In genomic region chr11:114050511-114050910, GRCm38 (mm10) we compare ENCODE assay signal across 25 mouse cellular contexts. TPM values are rescaled to one million over a fixed set of nuclear protein-coding genes. Genes with fewer than 3 reads are reported as not detected.
A peak's percentile ranks its signal among the peaks of the same experiment; 100 is the strongest.
DNase-seq lines count a peak whose midpoint lies in the region; ATAC-seq and TF ChIP-seq lines count a peak whose summit lies in the region.
"Had no signal": no experiment of that assay in that cellular context is flagged by ENCODE, and none has a peak within 500 bp of the region (broad histone marks: within the 10 kb centered on the region; RNA-seq: fewer than 3 reads in every experiment).

No protein-coding gene starts in this region.

- no peak for DNase-seq in hindbrain, embryonic 10.5 days (ENCODE audit: low spot score)
- no peak for DNase-seq in hindbrain, embryonic 11.5 days (ENCODE audit: low spot score)
- no peak for DNase-seq in midbrain, embryonic 10.5 days (ENCODE audit: low spot score)
- no peak for DNase-seq in midbrain, postnatal 0 days (ENCODE audit: low spot score)
- DNase-seq in gonadal fat pad, adult 2 months (ENCODE audit: low read depth) = peak; percentile 75
- DNase-seq in left cerebral cortex, adult 9 months (ENCODE audit: low spot score in 2 of 2) = no peak
- DNase-seq in embryo, embryonic 9.5 days (ENCODE audit: extremely low spot score) = no peak
- DNase-seq: adrenal gland, adult 2 months; adrenal gland, postnatal 10 days; adrenal gland, postnatal 25 days; cerebellum, adult 11 months; cerebellum, adult 18-20 months; cerebellum, adult 8-10 months; cerebellum, adult 9-11 months; cerebellum, postnatal 14 days; cerebellum, postnatal 36 days; embryo, embryonic 11 days had no signal

- H3K4me2 ChIP-seq in hindbrain, embryonic 11.5 days (replicated peaks; ENCODE audit: low read depth, low read length) = no peak overlapping the region
- no peak overlapping the region for H3K4me2 ChIP-seq in midbrain, postnatal 0 days (ENCODE audit: low read depth, low read length, poor library complexity, severe bottlenecking)
- H3K4me2 ChIP-seq in embryonic facial prominence, embryonic 15.5 days (replicated peaks) = no peak overlapping the region
- H3K4me2 ChIP-seq: embryonic facial prominence, embryonic 13.5 days; forebrain, embryonic 12.5 days had no signal

- H3K9ac ChIP-seq in hindbrain, embryonic 11.5 days (ENCODE audit: low read depth, low read length) = no peak overlapping the region
- H3K9ac ChIP-seq in midbrain, postnatal 0 days (replicated peaks; ENCODE audit: low read length, poor library complexity, severe bottlenecking) = no peak overlapping the region
- H3K9ac ChIP-seq in embryonic facial prominence, embryonic 15.5 days = no peak overlapping the region
- H3K9ac ChIP-seq: embryonic facial prominence, embryonic 13.5 days; forebrain, embryonic 12.5 days had no signal

- ATAC-seq in hindbrain, embryonic 11.5 days (ENCODE audit: low FRiP score) = no peak
- ATAC-seq in midbrain, postnatal 0 days (ENCODE audit: low FRiP score) = no peak
- ATAC-seq in embryonic facial prominence, embryonic 15.5 days (ENCODE audit: insufficient number of reproducible peaks, low FRiP score, low TSS enrichment, low read depth) = no peak
- ATAC-seq: forebrain, embryonic 14.5 days; forebrain, embryonic 16.5 days had no signal

- 0 out of 2 replicates have a peak, but pooled peaks cover 8% of the 10 kb centered on the region for H3K9me3 ChIP-seq in hindbrain, embryonic 10.5 days
- H3K9me3 ChIP-seq in hindbrain, embryonic 11.5 days (ENCODE audit: control insufficient read depth, low read length) = no peaks in the 10 kb centered on the region
- no peaks in the 10 kb centered on the region; the same call in 1 of the 2 replicates for H3K9me3 ChIP-seq in midbrain, embryonic 10.5 days (replicated peaks)
- H3K9me3 ChIP-seq in midbrain, postnatal 0 days (ENCODE audit: low read length) = no peaks in the 10 kb centered on the region
- no peaks in the 10 kb centered on the region for H3K9me3 ChIP-seq in embryonic facial prominence, embryonic 15.5 days (replicated peaks)
- H3K9me3 ChIP-seq: embryonic facial prominence, embryonic 13.5 days had no signal

- peaks cover 2% of the 10 kb centered on the region; the same call in 1 of the 2 replicates for H3K27me3 ChIP-seq in hindbrain, embryonic 10.5 days (ENCODE audit: insufficient read depth, poor library complexity, severe bottlenecking)
- H3K27me3 ChIP-seq in hindbrain, embryonic 11.5 days (ENCODE audit: control insufficient read depth, insufficient read depth, low read length) = no peaks in the 10 kb centered on the region
- 0 out of 2 replicates have a peak, but pooled peaks cover 8% of the 10 kb centered on the region for H3K27me3 ChIP-seq in midbrain, embryonic 10.5 days (ENCODE audit: low read depth, poor library complexity, severe bottlenecking)
- H3K27me3 ChIP-seq in midbrain, postnatal 0 days (ENCODE audit: insufficient read depth, low read length) = no peaks in the 10 kb centered on the region
- H3K27me3 ChIP-seq in embryonic facial prominence, embryonic 15.5 days = no peaks in the 10 kb centered on the region
- H3K27me3 ChIP-seq: embryonic facial prominence, embryonic 13.5 days; forebrain, embryonic 12.5 days had no signal

- TF ChIP-seq CTCF in midbrain, postnatal 0 days (IDR thresholded peaks at IDR 0.05) = no peak

- peaks cover 76% of the 10 kb centered on the region for H3K4me1 ChIP-seq in hindbrain, embryonic 10.5 days (replicated peaks)
- H3K4me1 ChIP-seq in hindbrain, embryonic 11.5 days (replicated peaks; ENCODE audit: control insufficient read depth, insufficient read depth, low read length) = peaks cover 9% of the 10 kb centered on the region
- peaks cover 60% of the 10 kb centered on the region for H3K4me1 ChIP-seq in midbrain, embryonic 10.5 days
- 0 out of 2 replicates have a peak, but pooled peaks cover 11% of the 10 kb centered on the region for H3K4me1 ChIP-seq in midbrain, postnatal 0 days (ENCODE audit: insufficient read depth, low read length)
- peaks cover 33% of the 10 kb centered on the region for H3K4me1 ChIP-seq in embryonic facial prominence, embryonic 15.5 days

- H3K27ac ChIP-seq in hindbrain, embryonic 10.5 days = peak overlapping the region; percentile 16; the same call in 1 of the 2 replicates
- no peak overlapping the region for H3K27ac ChIP-seq in hindbrain, embryonic 11.5 days (ENCODE audit: low read depth, low read length)
- H3K27ac ChIP-seq in midbrain, embryonic 10.5 days (replicated peaks) = 0 out of 2 replicates have a peak overlapping the region, but pooled peaks have one; percentile 34
- no peak overlapping the region for H3K27ac ChIP-seq in midbrain, postnatal 0 days (ENCODE audit: low read depth, low read length)
- peak overlapping the region; percentile 17; the same call in 1 of the 2 replicates for H3K27ac ChIP-seq in embryonic facial prominence, embryonic 15.5 days (replicated peaks)
- H3K27ac ChIP-seq: embryonic facial prominence, embryonic 13.5 days; forebrain, embryonic 12.5 days had no signal

- 88% methylated on average over 3 of the region's 3 CpGs for WGBS in hindbrain, embryonic 10.5 days
- WGBS in hindbrain, embryonic 11.5 days = 80% methylated on average over 3 of the region's 3 CpGs
- 89% methylated on average over 3 of the region's 3 CpGs for WGBS in midbrain, embryonic 10.5 days
- 84% methylated on average over 3 of the region's 3 CpGs for WGBS in midbrain, postnatal 0 days
- 54% methylated on average over 3 of the region's 3 CpGs for WGBS in embryonic facial prominence, embryonic 15.5 days

- no peak overlapping the region for H3K4me3 ChIP-seq in hindbrain, embryonic 10.5 days
- no peak overlapping the region for H3K4me3 ChIP-seq in hindbrain, embryonic 11.5 days (ENCODE audit: low read depth, low read length)
- no peak overlapping the region for H3K4me3 ChIP-seq in midbrain, embryonic 10.5 days
- no peak overlapping the region for H3K4me3 ChIP-seq in midbrain, postnatal 0 days (ENCODE audit: low read depth, low read length)
- H3K4me3 ChIP-seq in embryonic facial prominence, embryonic 15.5 days (replicated peaks) = no peak overlapping the region
- H3K4me3 ChIP-seq: embryonic facial prominence, embryonic 13.5 days; forebrain, embryonic 10.5 days; forebrain, embryonic 12.5 days had no signal

- H3K36me3 ChIP-seq in hindbrain, embryonic 10.5 days = peaks cover 5% of the 10 kb centered on the region; the same call in 1 of the 2 replicates
- H3K36me3 ChIP-seq in hindbrain, embryonic 11.5 days (ENCODE audit: control insufficient read depth, insufficient read depth, low read length) = no peaks in the 10 kb centered on the region
- peaks cover 5% of the 10 kb centered on the region for H3K36me3 ChIP-seq in midbrain, embryonic 10.5 days
- no peaks in the 10 kb centered on the region for H3K36me3 ChIP-seq in midbrain, postnatal 0 days (ENCODE audit: insufficient read depth, low read length)
- no peaks in the 10 kb centered on the region for H3K36me3 ChIP-seq in embryonic facial prominence, embryonic 15.5 days
- H3K36me3 ChIP-seq: forebrain, embryonic 12.5 days had no signal

RNA-seq across cellular contexts. Expression of gene Sdk2, which starts 16.3 kb away (rescaled TPM):
- polyA plus RNA-seq in hindbrain, embryonic 10.5 days (2016; fragmentation: Nextera tagmentation; extraction: Ambion mirVana) = 3.2 and 4.3 TPM in 2 replicates
- 2.9 and 4.2 TPM in 2 replicates for polyA plus RNA-seq in hindbrain, embryonic 11.5 days (2014; fragmentation: Nextera tagmentation; extraction: Ambion mirVana)
- polyA plus RNA-seq in midbrain, embryonic 10.5 days (2016; fragmentation: Nextera tagmentation; extraction: Ambion mirVana) = 4.1 and 4.5 TPM in 2 replicates
- 26.1 and 26.4 TPM in 2 replicates for total RNA-seq in midbrain, postnatal 0 days (2014; rRNA removed)
- 2.1 and 2.5 TPM in 2 replicates for polyA plus RNA-seq in midbrain, postnatal 0 days (2015; fragmentation: Nextera tagmentation; extraction: Ambion mirVana)
- 4.8 and 5.1 TPM in 2 replicates for polyA plus RNA-seq in embryonic facial prominence, embryonic 15.5 days (2015; fragmentation: Nextera tagmentation; extraction: Ambion mirVana)
- polyA plus RNA-seq in gonadal fat pad, adult 2 months (2012; rRNA removed) = 8.0 and 9.5 TPM in 2 replicates
- total RNA-seq: common myeloid progenitor, adult 5-6 weeks; MEL had no signal

Comparison
In these comparisons a context has a peak if more than half of its experiments do, and no peak if none do; other contexts are left out.
1. H3K27ac ChIP-seq: peak in hindbrain, embryonic 10.5 days (single experiment), midbrain, embryonic 10.5 days (single experiment) and embryonic facial prominence, embryonic 15.5 days (single experiment); none in hindbrain, embryonic 11.5 days (single experiment) and midbrain, postnatal 0 days (single experiment).